Mouse (Mus musculus) hindbrain, embryonic 11.5 days (tissue): ENCODE measurements at regions not wholly inside any gene's neighbourhood (a gene's known extent, or its start where the extent isn't known, plus 50 kb on each side); places are given as distances from the start of the nearest gene placed in this dataset.

Source experiments
- ATAC-seq: fragments of 200-750 bp; cut with Nextera tagmentation; 2 replicates; pipeline ENCODE4 v1.8.0; 2017; ENCODE audit warnings: mild to moderate bottlenecking, moderate TSS enrichment, moderate library complexity; ENCODE audit not compliant: low FRiP score
- DNase-seq: peaks from one replicate; pipeline ENCODE4 v3.0.0-alpha.2; 2015; ENCODE audit warnings: low spot score
- H3K27ac ChIP-seq: fragments of 300-500 bp; sonication (generic); 2 replicates; pipeline ENCODE4 v1.5.1; 2014; ENCODE audit warnings: mild to moderate bottlenecking, low read depth, low read length
- H3K27me3 ChIP-seq: fragments of 300-500 bp; sonication (generic); 2 replicates; pipeline ENCODE4 v1.6.1; 2014; ENCODE audit warnings: mild to moderate bottlenecking, low read length, moderate library complexity, mixed read lengths; ENCODE audit not compliant: control insufficient read depth, insufficient read depth
- H3K36me3 ChIP-seq: fragments of 300-500 bp; sonication (generic); 2 replicates; pipeline ENCODE4 v1.6.1; 2014; ENCODE audit warnings: mild to moderate bottlenecking, low read length, moderate library complexity, mixed read lengths; ENCODE audit not compliant: control insufficient read depth, insufficient read depth
- H3K4me1 ChIP-seq: fragments of 300-500 bp; sonication (generic); replicated peaks from 2 replicates; pipeline ENCODE4 v1.6.1; 2014; ENCODE audit warnings: low read length, mixed read lengths; ENCODE audit not compliant: control insufficient read depth, insufficient read depth
- H3K4me2 ChIP-seq: fragments of 300-500 bp; sonication (generic); replicated peaks from 2 replicates; pipeline ENCODE4 v1.6.1; 2014; ENCODE audit warnings: mild to moderate bottlenecking, low read depth, low read length
- H3K4me3 ChIP-seq: fragments of 300-500 bp; sonication (generic); 2 replicates; pipeline ENCODE4 v1.5.1; 2014; ENCODE audit warnings: low read depth, low read length
- H3K9ac ChIP-seq: fragments of 300-500 bp; sonication (generic); 2 replicates; pipeline ENCODE4 v1.6.1; 2014; ENCODE audit warnings: low read depth, low read length
- H3K9me3 ChIP-seq: fragments of 300-500 bp; sonication (generic); 2 replicates; pipeline ENCODE4 v1.6.1; 2016; ENCODE audit warnings: low read length; ENCODE audit not compliant: control insufficient read depth
- WGBS: fragments of 180-500 bp; shearing (Covaris S2); extraction: QIAGEN DNeasy Blood & Tissue Kit; methylation state at CpG from one replicate; pipeline ENCODE4 v1.1.7; 2014; 5-methylcytosine and 5-hydroxymethylcytosine counted together

DNA sequence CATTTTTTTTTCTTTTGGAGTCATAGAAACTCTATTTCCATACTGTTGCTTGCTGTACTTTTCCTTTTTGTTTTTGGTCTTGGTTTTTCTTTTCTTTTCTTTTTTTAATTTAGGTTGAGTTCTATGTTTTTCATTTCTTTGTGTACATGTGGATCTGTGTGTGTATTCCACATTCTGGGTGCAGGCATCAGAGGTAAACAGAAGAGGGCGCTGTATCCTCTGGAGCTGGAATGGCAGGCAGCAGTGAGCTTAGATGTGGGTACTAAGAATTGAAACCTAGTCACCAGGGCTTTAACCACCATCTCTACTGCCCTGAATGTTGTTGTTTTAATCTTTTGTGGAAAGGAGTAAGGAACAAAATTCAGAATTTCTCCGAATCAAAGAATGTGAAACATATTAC, 266.3 kb upstream of the Lyplal1 start:
- 78% methylated on average over 2 of the region's 2 CpGs for WGBS
- H3K4me3 ChIP-seq = no peak overlapping the region
- H3K27me3 ChIP-seq = no peaks in the 10 kb centered on the region
- no peak overlapping the region for H3K4me2 ChIP-seq
- H3K4me1 ChIP-seq = no peaks in the 10 kb centered on the region
- no peak for DNase-seq
- no peaks in the 10 kb centered on the region for H3K9me3 ChIP-seq
- no peak overlapping the region for H3K27ac ChIP-seq
- no peaks in the 10 kb centered on the region for H3K36me3 ChIP-seq
- H3K9ac ChIP-seq = no peak overlapping the region
- no peak for ATAC-seq

DNA sequence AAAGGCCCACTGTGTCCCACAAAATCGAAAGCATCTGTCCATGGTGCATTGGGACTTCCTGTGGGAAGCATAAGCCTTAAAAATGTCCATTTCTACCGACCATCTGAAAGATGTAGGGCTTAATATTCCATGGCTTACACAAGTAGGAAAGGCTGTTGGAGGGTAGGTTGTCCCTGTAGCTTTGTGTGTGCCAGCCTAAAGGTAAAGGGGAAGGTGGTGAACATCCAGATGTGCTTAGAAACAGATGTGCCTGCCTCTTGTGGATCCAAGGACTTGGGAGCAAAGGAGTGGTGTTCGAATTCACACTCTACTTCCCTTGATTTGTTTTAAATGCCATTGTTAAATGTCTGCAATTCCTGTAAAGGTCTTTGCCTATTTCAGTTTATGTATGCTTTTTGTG, 265.9 kb upstream of the Lyplal1 start:
- Histone ChIP-seq H3K9ac (no peak overlapping the region), H3K36me3 (no peaks in the 10 kb centered on the region), H3K4me2 (no peak overlapping the region), H3K4me3 (no peak overlapping the region), H3K9me3 (no peaks in the 10 kb centered on the region), H3K4me1 (no peaks in the 10 kb centered on the region), H3K27me3 (no peaks in the 10 kb centered on the region), H3K27ac (no peak overlapping the region)
- 85% methylated on average over 3 of the region's 3 CpGs for WGBS
- ATAC-seq (no peak), DNase-seq (no peak)

DNA sequence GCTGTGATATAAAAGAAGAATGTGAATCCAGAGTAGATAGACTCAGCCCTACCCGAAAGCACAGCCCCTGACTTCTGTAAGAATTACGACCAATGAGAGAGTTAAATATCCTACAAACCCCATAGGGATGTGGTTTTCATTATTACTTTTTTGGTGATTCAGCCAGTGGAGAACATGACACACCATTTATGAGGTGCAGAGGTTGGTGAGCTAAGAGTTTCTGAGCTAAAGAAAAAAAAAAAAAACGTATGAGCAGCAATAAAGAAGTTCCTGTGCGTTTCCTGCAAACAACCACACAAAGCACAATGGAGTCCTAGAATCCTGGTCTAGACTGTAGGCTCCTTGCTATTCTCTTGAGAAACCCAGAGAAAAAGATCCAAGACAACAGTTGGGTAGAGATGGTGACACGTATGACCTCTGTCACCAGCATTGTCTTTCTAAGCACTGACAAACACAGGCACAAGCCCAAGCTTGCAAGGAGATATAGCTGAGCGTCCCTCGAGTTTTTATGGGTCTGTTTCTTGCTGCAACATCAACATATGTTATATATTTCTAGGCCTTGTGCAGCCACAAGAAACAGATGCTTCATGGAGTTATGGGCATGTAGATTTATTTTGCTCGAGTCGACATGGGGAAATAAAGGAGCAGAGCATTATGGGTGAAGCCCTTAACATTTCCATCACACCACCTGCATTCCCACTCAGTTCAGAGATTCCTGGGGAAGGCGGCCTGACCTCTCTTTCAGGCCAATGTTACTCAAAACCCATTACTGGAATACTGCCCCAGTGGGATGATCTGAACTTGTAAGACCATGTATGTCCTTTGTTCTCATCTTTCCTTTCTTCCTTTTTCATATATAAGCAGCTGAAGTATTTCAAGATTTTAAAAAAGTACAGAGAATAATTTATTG, 263.1 kb upstream of the Lyplal1 start:
- H3K4me2 ChIP-seq = no peak overlapping the region
- no peaks in the 10 kb centered on the region for H3K36me3 ChIP-seq
- no peaks in the 10 kb centered on the region for H3K4me1 ChIP-seq
- DNase-seq (no peak), ATAC-seq (no peak)
- H3K27me3 ChIP-seq = no peaks in the 10 kb centered on the region
- H3K27ac ChIP-seq = no peak overlapping the region
- no peak overlapping the region for H3K4me3 ChIP-seq
- no peak overlapping the region for H3K9ac ChIP-seq
- 81% methylated on average over 10 of the region's 10 CpGs for WGBS
- no peaks in the 10 kb centered on the region for H3K9me3 ChIP-seq

DNA sequence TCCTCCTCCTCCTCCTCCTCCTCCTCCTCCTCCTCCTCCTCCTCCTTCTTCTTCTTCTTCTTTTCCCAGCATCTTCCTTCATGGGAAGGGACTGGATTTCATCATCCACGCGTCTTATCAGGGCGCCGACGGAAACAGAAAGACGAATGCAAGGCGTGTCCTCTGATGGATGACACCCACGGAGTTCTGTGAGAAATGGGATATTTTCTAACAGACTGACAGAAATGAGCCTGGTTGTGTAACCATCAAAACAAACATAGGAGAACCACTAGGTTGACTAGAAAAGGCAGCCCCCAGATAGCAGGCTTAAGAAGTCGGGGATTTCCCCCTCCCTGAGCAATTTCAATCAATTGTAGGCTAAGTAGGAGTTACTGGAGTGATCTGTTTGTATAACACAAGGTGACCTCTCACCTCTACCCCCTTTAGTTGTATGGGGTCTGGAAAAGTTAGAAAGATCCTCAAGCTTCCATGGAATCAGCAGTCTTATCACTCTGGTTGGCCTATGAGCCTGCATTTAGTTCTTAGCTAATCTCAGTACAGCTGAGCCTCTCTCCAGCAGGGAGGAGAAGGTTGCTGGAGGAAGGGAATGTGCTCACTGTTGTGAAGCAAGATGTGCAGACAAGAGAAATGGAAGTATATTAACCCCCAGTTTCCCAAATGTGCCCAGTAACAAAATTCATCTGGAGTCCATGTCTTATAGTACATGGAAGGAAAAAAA, 260.0 kb upstream of the Lyplal1 start:
- H3K36me3 ChIP-seq = no peaks in the 10 kb centered on the region
- ATAC-seq = no peak

DNA sequence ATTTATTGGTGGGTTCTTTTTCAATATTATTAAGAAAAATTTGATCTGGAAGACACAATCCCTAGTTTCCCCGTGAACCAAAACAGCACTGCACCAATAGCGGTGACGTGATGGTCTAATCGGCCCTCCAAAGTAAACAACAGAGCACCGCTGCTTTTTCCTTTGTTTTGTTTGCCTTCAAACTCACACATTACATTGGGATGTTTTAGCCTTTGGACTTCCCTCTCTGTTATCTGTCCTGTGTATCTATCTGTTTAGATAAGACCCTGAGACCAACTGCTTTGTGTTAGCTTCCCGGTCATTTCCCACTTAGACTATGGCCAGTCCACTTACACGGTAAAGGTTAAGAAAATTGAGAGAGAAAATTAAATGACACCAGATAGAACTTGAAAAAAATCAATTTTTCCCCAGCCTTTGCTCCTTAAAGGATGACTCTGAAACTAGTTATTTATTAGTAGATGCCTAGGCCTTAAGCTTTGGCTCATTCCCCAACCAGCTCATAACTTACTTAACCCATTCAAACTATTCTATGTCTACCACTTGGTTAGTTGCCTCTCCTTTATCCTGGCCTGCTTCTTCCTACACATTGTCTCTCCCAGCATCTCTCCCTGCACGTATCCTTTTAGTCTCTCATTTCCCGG, 257.0 kb upstream of the Lyplal1 start:
- H3K9me3 ChIP-seq = no peaks in the 10 kb centered on the region

More for the DNA sequence above, 260.0 kb upstream of the Lyplal1 start:
- WGBS = 85% methylated on average over 9 of the region's 9 CpGs
- H3K4me1 ChIP-seq = no peaks in the 10 kb centered on the region
- no peak for DNase-seq
- H3K9me3 ChIP-seq = no peaks in the 10 kb centered on the region
- no peak overlapping the region for H3K9ac ChIP-seq
- no peaks in the 10 kb centered on the region for H3K27me3 ChIP-seq
- no peak overlapping the region for H3K27ac ChIP-seq
- H3K4me3 ChIP-seq = no peak overlapping the region
- H3K4me2 ChIP-seq = no peak overlapping the region

DNA sequence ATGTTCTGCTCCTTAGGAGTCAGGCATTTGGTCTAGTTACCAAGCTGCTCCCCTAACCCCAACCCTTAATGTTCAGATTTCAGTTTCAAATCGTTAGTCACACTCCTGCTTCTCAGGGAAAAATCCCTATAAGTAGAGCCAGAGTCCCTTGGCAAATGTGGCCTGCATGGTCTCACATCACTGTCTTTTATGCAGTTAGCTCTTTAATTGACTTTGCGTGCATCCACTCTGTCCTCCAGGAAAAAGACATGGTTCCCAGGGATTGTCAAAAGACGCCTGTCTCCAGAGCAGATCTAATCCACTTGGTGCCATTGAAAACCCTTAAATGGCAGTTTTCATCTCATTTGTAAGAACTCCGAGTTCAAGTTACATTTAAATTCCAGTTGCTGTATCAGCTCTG, 256.3 kb upstream of the Lyplal1 start:
- H3K36me3 ChIP-seq = no peaks in the 10 kb centered on the region
- H3K9ac ChIP-seq = no peak overlapping the region
- H3K4me3 ChIP-seq = no peak overlapping the region
- DNase-seq = no peak
- no peak for ATAC-seq
- no peaks in the 10 kb centered on the region for H3K9me3 ChIP-seq
- WGBS = 67% methylated on average over 4 of the region's 4 CpGs
- H3K27ac ChIP-seq = no peak overlapping the region
- H3K4me1 ChIP-seq = no peaks in the 10 kb centered on the region
- no peaks in the 10 kb centered on the region for H3K27me3 ChIP-seq
- H3K4me2 ChIP-seq = no peak overlapping the region

More for the DNA sequence above, 257.0 kb upstream of the Lyplal1 start:
- no peak overlapping the region for H3K4me2 ChIP-seq
- ATAC-seq (no peak), DNase-seq (no peak)
- H3K27me3 ChIP-seq = no peaks in the 10 kb centered on the region
- 73% methylated on average over 9 of the region's 9 CpGs for WGBS
- no peak overlapping the region for H3K27ac ChIP-seq
- H3K4me3 ChIP-seq = no peak overlapping the region
- H3K36me3 ChIP-seq = no peaks in the 10 kb centered on the region
- H3K4me1 ChIP-seq = no peaks in the 10 kb centered on the region
- H3K9ac ChIP-seq = no peak overlapping the region

DNA sequence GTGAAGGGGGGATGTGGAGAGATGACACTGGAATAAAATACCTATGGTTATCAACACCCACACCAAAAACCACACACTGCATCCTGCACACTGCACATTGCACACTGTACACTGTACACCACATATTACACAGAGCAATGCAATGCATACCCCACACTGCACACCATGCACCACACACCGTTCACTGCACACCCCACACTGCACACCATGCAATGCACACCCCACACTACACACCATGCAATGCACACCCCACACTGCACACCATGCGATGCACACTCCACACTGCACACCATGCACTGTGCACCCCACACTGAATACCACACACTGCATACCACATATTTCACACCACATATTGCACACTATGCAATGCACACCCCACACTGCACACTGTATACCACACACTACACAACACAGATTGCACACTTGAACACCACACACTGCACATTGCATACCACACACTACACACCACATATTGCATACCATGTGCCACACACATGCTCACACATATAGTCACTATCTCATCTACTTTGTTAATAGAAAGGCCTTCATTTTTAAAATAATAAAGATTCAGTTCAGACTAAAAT, 255.8 kb upstream of the Lyplal1 start:
- no peaks in the 10 kb centered on the region for H3K36me3 ChIP-seq
- H3K27ac ChIP-seq = no peak overlapping the region
- H3K4me1 ChIP-seq = no peaks in the 10 kb centered on the region
- no peaks in the 10 kb centered on the region for H3K9me3 ChIP-seq
- no peak overlapping the region for H3K9ac ChIP-seq
- 100% methylated on average over 2 of the region's 2 CpGs for WGBS
- no peaks in the 10 kb centered on the region for H3K27me3 ChIP-seq
- H3K4me2 ChIP-seq = no peak overlapping the region
- no peak overlapping the region for H3K4me3 ChIP-seq
- DNase-seq = no peak
- no peak for ATAC-seq

DNA sequence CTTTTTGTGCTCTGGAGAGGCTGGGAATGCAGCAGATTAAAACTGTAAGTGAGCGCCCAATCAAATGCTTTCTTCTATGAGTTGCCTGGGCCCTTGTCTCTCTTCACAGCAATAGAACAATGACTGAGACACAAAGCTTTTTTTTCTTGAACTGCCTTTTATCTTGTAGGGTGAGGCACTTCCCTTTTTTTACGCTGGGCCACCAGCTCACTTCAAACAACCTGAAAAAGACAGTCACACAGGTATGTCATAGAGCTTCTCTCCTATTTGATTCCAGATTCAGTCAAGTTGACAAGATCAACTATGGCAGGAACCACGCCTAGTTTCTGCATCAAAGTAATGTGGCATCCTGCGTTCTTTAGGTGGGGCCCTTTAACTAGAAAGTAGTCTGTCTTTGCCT, 246.2 kb upstream of the Lyplal1 start:
- no peaks in the 10 kb centered on the region for H3K4me1 ChIP-seq
- no peak overlapping the region for H3K27ac ChIP-seq
- no peak for DNase-seq
- H3K4me3 ChIP-seq = no peak overlapping the region
- WGBS = 91% methylated on average over 4 of the region's 4 CpGs
- H3K4me2 ChIP-seq = no peak overlapping the region
- no peaks in the 10 kb centered on the region for H3K27me3 ChIP-seq
- ATAC-seq = no peak
- H3K9ac ChIP-seq = no peak overlapping the region
- no peaks in the 10 kb centered on the region for H3K9me3 ChIP-seq
- H3K36me3 ChIP-seq = no peaks in the 10 kb centered on the region
